Mouse (Mus musculus) heart, embryonic 12.5 days (tissue): ENCODE data around the gene Rhog. TPM values are rescaled to one million over a fixed set of nuclear protein-coding genes. Genes with fewer than 3 reads are reported as not detected.

Source experiments
- polyA plus RNA-seq: library from polyadenylated mRNA; unstranded; fragments of >200 nt; fragmentation: Nextera tagmentation; extraction: Ambion mirVana; gene quantifications from 2 replicates; pipeline ENCODE4 v1.2.1, GENCODE M21; 2016

The Rhog gene
- polyA plus RNA-seq, 1 experiment from 2014 or later: 42.7 TPM

Other genes starting within 250 kb of the Rhog start
- gene Il18bp, start 237.4 kb downstream of the Rhog start, polyA plus RNA-seq: 1.8 TPM in 2 replicates
- 19.9 and 21.3 TPM in 2 replicates for gene Rnf121, start 190.6 kb downstream of the Rhog start, polyA plus RNA-seq
- 26.5 and 27.5 TPM in 2 replicates for gene Xndc1, start 190.5 kb downstream of the Rhog start, polyA plus RNA-seq
- gene Xntrpc, start 190.3 kb downstream of the Rhog start, polyA plus RNA-seq: 0.90 and 1.5 TPM in 2 replicates
- 0.15 and 0.58 TPM in 2 replicates for gene Trpc2, start 172.9 kb downstream of the Rhog start, polyA plus RNA-seq
- 8.0 and 9.0 TPM in 2 replicates for gene Art1, start 154.3 kb downstream of the Rhog start, polyA plus RNA-seq
- 1.4 and 2.3 TPM in 2 replicates for gene Art5, start 146.6 kb downstream of the Rhog start, polyA plus RNA-seq
- gene Chrna10, start 139.2 kb downstream of the Rhog start, polyA plus RNA-seq: not detected in 2 replicates
- 35.8 and 38.1 TPM in 2 replicates for gene Nup98, start 45.9 kb downstream of the Rhog start, polyA plus RNA-seq
- gene Pgap2, start 45.8 kb downstream of the Rhog start, polyA plus RNA-seq: 50.7 and 55.6 TPM in 2 replicates
- gene Stim1, start 11.8 kb upstream of the Rhog start, polyA plus RNA-seq: 16.8 and 19.1 TPM in 2 replicates
- 134 and 145 TPM in 2 replicates for gene Rrm1, start 185.6 kb upstream of the Rhog start, polyA plus RNA-seq
- 0.15 TPM in 1 of 2 replicates, not detected in the other for gene Olfr543, start 225.6 kb upstream of the Rhog start, polyA plus RNA-seq
- 0.06 and 0.08 TPM in 2 replicates for gene Olfr544, start 232.3 kb upstream of the Rhog start, polyA plus RNA-seq
- gene Olfr545, start 243.5 kb upstream of the Rhog start, polyA plus RNA-seq: not detected in 2 replicates